Mouse (Mus musculus) neural tube, embryonic 14.5 days (tissue): ENCODE results near the gene Vps36. TPM values are rescaled to one million over a fixed set of nuclear protein-coding genes. Genes with fewer than 3 reads are reported as not detected.

Experiments used
- ATAC-seq: fragments of 200-750 bp; cut with Nextera tagmentation; 2 replicates; pipeline ENCODE4 v1.8.0; 2017; ENCODE audit warnings: low read depth, mild to moderate bottlenecking, moderate TSS enrichment, moderate library complexity
- H3K27ac ChIP-seq: fragments of 300-500 bp; sonication (generic); 2 replicates; pipeline ENCODE4 v1.5.1; 2014; ENCODE audit warnings: low read depth, mild to moderate bottlenecking, control low read depth, low read length, moderate library complexity, mixed read lengths
- H3K27me3 ChIP-seq: fragments of 300-500 bp; sonication (generic); 2 replicates; pipeline ENCODE4 v1.6.1; 2014; ENCODE audit warnings: low read length; ENCODE audit not compliant: control insufficient read depth, insufficient read depth
- H3K36me3 ChIP-seq: fragments of 300-500 bp; sonication (generic); 2 replicates; pipeline ENCODE4 v1.6.1; 2014; ENCODE audit warnings: low read length, mixed read lengths; ENCODE audit not compliant: control insufficient read depth, insufficient read depth
- H3K4me1 ChIP-seq: fragments of 300-500 bp; sonication (generic); 2 replicates; pipeline ENCODE4 v1.6.1; 2014; ENCODE audit warnings: low read length; ENCODE audit not compliant: control insufficient read depth, insufficient read depth
- H3K4me2 ChIP-seq: fragments of 300-500 bp; sonication (generic); 2 replicates; pipeline ENCODE4 v1.6.1; 2014; ENCODE audit warnings: mild to moderate bottlenecking, low read depth, low read length, control low read depth
- H3K4me3 ChIP-seq: fragments of 300-500 bp; sonication (generic); 2 replicates; pipeline ENCODE4 v1.5.1; 2014; ENCODE audit warnings: low read depth, low read length, control low read depth, mixed read lengths
- H3K9ac ChIP-seq: fragments of 300-500 bp; sonication (generic); replicated peaks from 2 replicates; pipeline ENCODE4 v1.6.1; 2014; ENCODE audit warnings: low read depth, mild to moderate bottlenecking, control low read depth, low read length, mixed read lengths
- H3K9me3 ChIP-seq: fragments of 300-500 bp; sonication (generic); 2 replicates; pipeline ENCODE4 v1.6.1; 2016; ENCODE audit warnings: low read length; ENCODE audit not compliant: control insufficient read depth
- WGBS: fragments of 180-500 bp; shearing (Covaris S2); extraction: QIAGEN DNeasy Blood & Tissue Kit; methylation state at CpG from one replicate; pipeline ENCODE4 v1.1.7; 2014; 5-methylcytosine and 5-hydroxymethylcytosine counted together
- polyA plus RNA-seq: library from polyadenylated mRNA; unstranded; fragments of >200 nt; fragmentation: Nextera tagmentation; extraction: Ambion mirVana; gene quantifications from 2 replicates; pipeline ENCODE4 v1.2.1, GENCODE M21; 2014

The Vps36 gene
- polyA plus RNA-seq, 1 experiment from 2014 or later = 47.8 TPM

- no peak overlapping the region for H3K9ac ChIP-seq
- H3K36me3 ChIP-seq = no peaks in the 10 kb centered on the region
- H3K27ac ChIP-seq = no peak overlapping the region
- H3K4me2 ChIP-seq = no peak overlapping the region
- no peaks in the 10 kb centered on the region for H3K9me3 ChIP-seq
- ATAC-seq = no peak
- H3K27me3 ChIP-seq = no peaks in the 10 kb centered on the region
- H3K4me1 ChIP-seq = no peaks in the 10 kb centered on the region
- WGBS = 94% methylated on average over 1 of the region's 1 CpGs
- no peak overlapping the region for H3K4me3 ChIP-seq
Observed at GRCm38 (mm10) chr8:22265194-22265593, 72.6 kb downstream of the Vps36 start.

GRCm38 (mm10) chr8:22266809-22267208 lies 74.2 kb downstream of the Vps36 start:
- Histone ChIP-seq H3K36me3 (no peaks in the 10 kb centered on the region), H3K4me3 (no peak overlapping the region), H3K4me2 (no peak overlapping the region), H3K9ac (no peak overlapping the region), H3K4me1 (no peaks in the 10 kb centered on the region), H3K9me3 (no peaks in the 10 kb centered on the region), H3K27ac (no peak overlapping the region), H3K27me3 (no peaks in the 10 kb centered on the region)
- ATAC-seq = no peak
- 94% methylated on average over 3 of the region's 3 CpGs for WGBS

Other genes starting within 250 kb of the Vps36 start
- gene Defb13, start 246.0 kb upstream of the Vps36 start, polyA plus RNA-seq = not detected in 2 replicates
- gene Fam90a1a, start 234.1 kb upstream of the Vps36 start, polyA plus RNA-seq = not detected in 2 replicates
- gene Ccdc70, start 223.0 kb upstream of the Vps36 start, polyA plus RNA-seq = not detected in 2 replicates
- 1.4 TPM in 2 replicates for gene Atp7b, start 132.5 kb upstream of the Vps36 start, polyA plus RNA-seq
- 39.6 and 42.5 TPM in 2 replicates for gene Alg11, start 132.1 kb upstream of the Vps36 start, polyA plus RNA-seq
- gene Nek5, start 67.8 kb upstream of the Vps36 start, polyA plus RNA-seq = 0.50 and 0.80 TPM in 2 replicates
- gene Nek3, start 26.4 kb upstream of the Vps36 start, polyA plus RNA-seq = 9.8 and 11.6 TPM in 2 replicates
- 8.0 and 12.6 TPM in 2 replicates for gene Ckap2, start 7.0 kb upstream of the Vps36 start, polyA plus RNA-seq
- 4.4 and 9.2 TPM in 2 replicates for gene Thsd1, start 34.5 kb downstream of the Vps36 start, polyA plus RNA-seq
- not detected in 2 replicates for gene Tpte, start 90.6 kb downstream of the Vps36 start, polyA plus RNA-seq
- gene Slc25a15, start 205.8 kb downstream of the Vps36 start, polyA plus RNA-seq = 6.0 and 8.7 TPM in 2 replicates
- 35.8 and 36.0 TPM in 2 replicates for gene Mrps31, start 218.6 kb downstream of the Vps36 start, polyA plus RNA-seq